8 mouse cellular contexts compared by ENCODE assay signal in genomic region chr3:107895194-107895719, GRCm38 (mm10). TPM values are rescaled to one million over a fixed set of nuclear protein-coding genes. Genes with fewer than 3 reads are reported as not detected.
DNase-seq lines count a peak whose midpoint lies in the region; ATAC-seq and TF ChIP-seq lines count a peak whose summit lies in the region.

No protein-coding gene starts in this region.

- no peaks in the 10 kb centered on the region for H3K9me3 ChIP-seq in liver, embryonic 12.5 days (replicated peaks)

- peaks cover 5% of the 10 kb centered on the region; the same call in 1 of the 2 replicates for H3K4me1 ChIP-seq in testis, adult 2 months (ENCODE audit: control insufficient read depth, insufficient read depth, low read length)
- H3K4me1 ChIP-seq in liver, embryonic 12.5 days = peaks cover 19% of the 10 kb centered on the region

- peaks cover 3% of the 10 kb centered on the region; the same call in 1 of the 2 replicates for H3K36me3 ChIP-seq in testis, adult 2 months (ENCODE audit: control insufficient read depth, insufficient read depth, low read length)
- peaks cover 21% of the 10 kb centered on the region for H3K36me3 ChIP-seq in liver, embryonic 12.5 days

- H3K4me3 ChIP-seq in testis, adult 2 months (ENCODE audit: control insufficient read depth, low read depth, low read length) = peak overlapping the region; percentile 91
- peak overlapping the region; percentile 73 for H3K4me3 ChIP-seq in liver, embryonic 12.5 days

- WGBS in liver, embryonic 12.5 days (ENCODE audit: insufficient replicate concordance) = 8% methylated on average over 6 of the region's 6 CpGs

- H3K9ac ChIP-seq in liver, embryonic 12.5 days = peak overlapping the region; percentile 87

- no peak for TF ChIP-seq CTCF in testis, adult 2 months (IDR thresholded peaks at IDR 0.05; ENCODE audit: control insufficient read depth, insufficient read depth, insufficient replicate concordance, low read depth, low read length)

- H3K27ac ChIP-seq in testis, adult 2 months (ENCODE audit: control insufficient read depth, insufficient read depth, low read depth, low read length) = no peak overlapping the region
- peak overlapping the region; percentile 88 for H3K27ac ChIP-seq in liver, embryonic 12.5 days

- peak; percentile 7 for DNase-seq in embryo, embryonic 11 days
- no peak for DNase-seq in embryo, embryonic 10.5 days (ENCODE audit: low spot score)
- no peak for DNase-seq in testis, postnatal 14 days (ENCODE audit: low spot score)
- DNase-seq in adrenal gland, adult 18-20 months (ENCODE audit: low spot score in 2 of 2) = no peak
- no peak for DNase-seq in layer of hippocampus, adult 9-11 months
- DNase-seq in gastrocnemius, adult 8-10 months (ENCODE audit: low spot score in 2 of 2) = no peak

- peak; percentile 60 for ATAC-seq in liver, embryonic 12.5 days

- peak overlapping the region; percentile 97 for H3K4me2 ChIP-seq in liver, embryonic 12.5 days

- TF ChIP-seq POLR2A in testis, adult 2 months (IDR thresholded peaks at IDR 0.05; ENCODE audit: control insufficient read depth, low read depth, low read length) = no peak

- H3K27me3 ChIP-seq in testis, adult 2 months (ENCODE audit: control insufficient read depth, insufficient read depth, low read length) = no peaks in the 10 kb centered on the region
- no peaks in the 10 kb centered on the region for H3K27me3 ChIP-seq in liver, embryonic 12.5 days (replicated peaks)

RNA-seq across cellular contexts. Expression of gene Gstm5, which starts 0.4 kb away (rescaled TPM):
- 2,841 and 3,160 TPM in 2 replicates for polyA plus RNA-seq in testis, adult 2 months (2012; rRNA removed)
- polyA plus RNA-seq in liver, embryonic 12.5 days (2016; fragmentation: Nextera tagmentation; extraction: Ambion mirVana) = 121 and 124 TPM in 2 replicates
- total RNA-seq in adrenal gland, adult 18-20 months (2021) = 10 to 100 TPM; 30.0 to 48.3 TPM
- 10 to 100 TPM; 86.8 to 93.3 (median 88.1) TPM for total RNA-seq in gastrocnemius, adult 8-10 months (2022)

RNA-seq across cellular contexts. Expression of gene Eps8l3, which starts 18.2 kb away (rescaled TPM):
- polyA plus RNA-seq in testis, adult 2 months (2012; rRNA removed) = 27.9 and 29.2 TPM in 2 replicates
- not detected in 2 replicates for polyA plus RNA-seq in liver, embryonic 12.5 days (2016; fragmentation: Nextera tagmentation; extraction: Ambion mirVana)
- total RNA-seq in adrenal gland, adult 18-20 months (2021) = not detected
- not detected for total RNA-seq in gastrocnemius, adult 8-10 months (2022)

RNA-seq across cellular contexts. Expression of gene Gstm7, which starts 36.4 kb away (rescaled TPM):
- polyA plus RNA-seq in testis, adult 2 months (2012; rRNA removed) = 85.5 and 86.7 TPM in 2 replicates
- polyA plus RNA-seq in liver, embryonic 12.5 days (2016; fragmentation: Nextera tagmentation; extraction: Ambion mirVana) = 8.1 and 8.9 TPM in 2 replicates
- 100 to 1,000 TPM; 143 to 179 TPM for total RNA-seq in adrenal gland, adult 18-20 months (2021)
- total RNA-seq in gastrocnemius, adult 8-10 months (2022) = 10 to 100 TPM in 2 of 4 experiments, 1 to 10 TPM in 2; 7.4 to 17.1 (median 10.1) TPM

RNA-seq across cellular contexts. Expression of gene Gstm6, which starts 48.3 kb away (rescaled TPM):
- 59.3 and 78.5 TPM in 2 replicates for polyA plus RNA-seq in testis, adult 2 months (2012; rRNA removed)
- 7.1 and 7.5 TPM in 2 replicates for polyA plus RNA-seq in liver, embryonic 12.5 days (2016; fragmentation: Nextera tagmentation; extraction: Ambion mirVana)
- 1 to 10 TPM; 6.1 to 8.0 TPM for total RNA-seq in adrenal gland, adult 18-20 months (2021)
- under 1 TPM in 3 of 4 experiments, not detected in 1; 0.44 to 0.92 (median 0.67) TPM for total RNA-seq in gastrocnemius, adult 8-10 months (2022)

Comparison
In these comparisons a context has a peak if more than half of its experiments do, and no peak if none do; other contexts are left out.
1. RNA of gene Gstm7, which starts 36.4 kb away (total RNA-seq): 143 to 179 TPM in adrenal gland, adult 18-20 months; 7.4 to 17.1 TPM in gastrocnemius, adult 8-10 months; every median in the first group is over 4 times any median in the second.